Mouse (Mus musculus) ES-Bruce4 (cell line): ENCODE measurements around the gene C2cd4b. TPM values are rescaled to one million over a fixed set of nuclear protein-coding genes. Genes with fewer than 3 reads are reported as not detected.
A peak's percentile ranks its signal among the peaks of the same experiment; 100 is the strongest.

Source experiments
- H3K27ac ChIP-seq: 2 replicates; pipeline ENCODE4 v1.5.1; 2012; ENCODE audit warnings: low read length, inconsistent platforms; ENCODE audit not compliant: insufficient read depth
- H3K27me3 ChIP-seq: 2 replicates; pipeline ENCODE4 v1.6.1; 2012; ENCODE audit warnings: mild to moderate bottlenecking, low read length, inconsistent platforms; ENCODE audit not compliant: control insufficient read depth, poor library complexity, insufficient read depth, severe bottlenecking
- H3K36me3 ChIP-seq: 2 replicates; pipeline ENCODE4 v1.6.1; 2012; ENCODE audit warnings: inconsistent platforms, mild to moderate bottlenecking, low read length, moderate library complexity; ENCODE audit not compliant: control insufficient read depth, poor library complexity, insufficient read depth, severe bottlenecking
- H3K4me1 ChIP-seq: one replicate; pipeline ENCODE4 v1.8.1; 2011; ENCODE audit warnings: low read length; ENCODE audit not compliant: control insufficient read depth, insufficient read depth
- H3K4me3 ChIP-seq: 2 replicates; pipeline ENCODE4 v1.5.1; 2011; ENCODE audit warnings: low read depth, mild to moderate bottlenecking, low read length
- H3K9ac ChIP-seq: 2 replicates; pipeline ENCODE4 v1.6.1; 2012; ENCODE audit warnings: low read depth, mild to moderate bottlenecking, inconsistent platforms; ENCODE audit not compliant: poor library complexity, severe bottlenecking
- H3K9me3 ChIP-seq: replicated peaks from 2 replicates; pipeline ENCODE4 v1.6.1; 2012; ENCODE audit warnings: mild to moderate bottlenecking, low read length, inconsistent platforms; ENCODE audit not compliant: control insufficient read depth, poor library complexity, insufficient read depth, severe bottlenecking
- CTCF ChIP-seq: IDR thresholded peaks from one replicate; pipeline ENCODE4 v1.8.1; 2011; ENCODE audit warnings: low read depth, low read length
- EP300 ChIP-seq: IDR thresholded peaks from 2 replicates; pipeline ENCODE4 v1.6.1; 2011; ENCODE audit warnings: low read depth, low read length; ENCODE audit not compliant: insufficient read depth
- POLR2A ChIP-seq: IDR thresholded peaks from one replicate; pipeline ENCODE4 v1.8.1; 2011; ENCODE audit warnings: low read length; ENCODE audit not compliant: insufficient read depth
- polyA plus RNA-seq: library from polyadenylated mRNA; stranded (reverse); fragments of >200 nt; gene quantifications from 2 replicates; pipeline ENCODE4 v1.2.4, GENCODE M21; 2011; ENCODE audit warnings: low read depth; ENCODE audit not compliant: missing spikeins, insufficient read depth, insufficient read length

The C2cd4b gene
- polyA plus RNA-seq, 1 experiment: not detected

DNA sequence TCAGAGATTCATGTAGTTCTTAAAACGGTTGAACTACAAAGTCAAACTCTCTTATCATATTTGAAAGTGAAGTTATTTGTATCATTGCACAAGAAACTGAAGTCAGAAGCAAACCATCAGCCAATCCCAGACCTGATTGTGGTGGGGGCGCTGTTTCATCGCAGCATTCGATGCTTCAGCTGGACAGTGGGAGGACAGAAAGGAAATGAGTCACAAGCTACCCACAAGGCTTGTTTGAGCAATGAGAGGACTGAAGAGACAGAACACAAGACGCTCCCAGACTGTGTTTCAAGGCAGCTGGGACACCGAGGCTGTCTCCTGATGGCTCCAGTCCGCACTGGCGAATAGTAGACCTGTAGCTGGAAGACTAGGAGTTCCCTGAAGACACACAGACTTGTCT lies 36.9 kb upstream of the C2cd4b start:
- H3K4me3 ChIP-seq: no peak overlapping the region
- no peaks in the 10 kb centered on the region for H3K4me1 ChIP-seq
- H3K27me3 ChIP-seq: no peaks in the 10 kb centered on the region; the same call in 1 of the 2 replicates
- H3K27ac ChIP-seq: no peak overlapping the region
- no peak overlapping the region for H3K9ac ChIP-seq
- no peaks in the 10 kb centered on the region for H3K36me3 ChIP-seq
- TF ChIP-seq POLR2A: no peak
- TF ChIP-seq CTCF: no peak
- TF ChIP-seq EP300: no peak
- no peaks in the 10 kb centered on the region for H3K9me3 ChIP-seq

DNA sequence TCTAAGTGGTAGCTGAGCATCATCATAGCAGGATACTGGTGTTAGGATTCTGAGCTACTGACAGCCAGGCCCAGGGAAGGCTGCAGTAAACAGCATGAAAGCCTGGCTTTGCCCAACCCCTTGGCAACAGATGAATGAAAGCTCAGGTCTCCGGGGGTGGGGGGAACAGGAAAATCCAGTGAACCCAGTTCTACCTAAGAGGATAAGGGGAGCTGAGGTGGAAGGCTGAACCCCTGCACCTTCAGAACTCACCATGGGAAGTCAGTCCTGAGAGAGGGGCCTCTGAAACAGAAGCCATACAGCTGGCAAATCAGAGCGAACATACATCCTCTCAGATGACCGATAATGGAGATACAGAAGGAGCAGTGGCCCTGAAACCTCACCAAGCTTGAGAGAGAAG lies 34.0 kb upstream of the C2cd4b start:
- no peak overlapping the region for H3K4me3 ChIP-seq
- no peaks in the 10 kb centered on the region; the same call in 1 of the 2 replicates for H3K27me3 ChIP-seq
- H3K9ac ChIP-seq: no peak overlapping the region
- no peaks in the 10 kb centered on the region for H3K36me3 ChIP-seq
- no peaks in the 10 kb centered on the region for H3K4me1 ChIP-seq
- TF ChIP-seq CTCF (no peak), EP300 (no peak), POLR2A (no peak)
- H3K27ac ChIP-seq: no peak overlapping the region
- H3K9me3 ChIP-seq: no peaks in the 10 kb centered on the region

DNA sequence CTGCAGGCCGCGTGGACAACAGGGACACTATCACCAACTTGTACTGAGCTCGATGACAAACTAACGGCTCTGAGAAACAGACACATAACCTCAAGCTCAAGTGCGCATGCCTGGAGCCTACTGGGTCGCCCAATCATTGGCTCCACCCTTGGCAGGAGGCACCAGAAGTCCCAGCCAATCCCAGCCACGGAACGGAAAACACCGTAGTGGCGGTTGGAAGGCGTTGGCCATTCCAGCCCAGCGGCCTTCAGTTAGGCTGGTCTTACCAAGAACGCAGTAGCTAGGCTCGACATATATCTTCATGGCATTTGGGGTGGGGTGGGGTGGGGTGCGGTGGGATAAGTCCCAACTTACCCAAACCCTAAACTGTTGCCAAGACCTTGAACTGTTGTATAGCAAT lies 25.5 kb upstream of the C2cd4b start:
- Histone ChIP-seq H3K27ac (no peak overlapping the region), H3K4me1 (no peaks in the 10 kb centered on the region), H3K27me3 (no peaks in the 10 kb centered on the region), H3K4me3 (no peak overlapping the region), H3K36me3 (no peaks in the 10 kb centered on the region), H3K9me3 (no peaks in the 10 kb centered on the region), H3K9ac (no peak overlapping the region)
- TF ChIP-seq POLR2A (no peak), EP300 (no peak), CTCF (no peak)

GRCm38 (mm10) chr9:67735426-67735825 lies 23.8 kb upstream of the C2cd4b start:
- Histone ChIP-seq H3K9ac (no peak overlapping the region), H3K27ac (no peak overlapping the region), H3K9me3 (no peaks in the 10 kb centered on the region), H3K36me3 (no peaks in the 10 kb centered on the region), H3K4me1 (no peaks in the 10 kb centered on the region), H3K27me3 (no peaks in the 10 kb centered on the region), H3K4me3 (no peak overlapping the region)
- TF ChIP-seq CTCF (peak; percentile 83), EP300 (no peak)

DNA sequence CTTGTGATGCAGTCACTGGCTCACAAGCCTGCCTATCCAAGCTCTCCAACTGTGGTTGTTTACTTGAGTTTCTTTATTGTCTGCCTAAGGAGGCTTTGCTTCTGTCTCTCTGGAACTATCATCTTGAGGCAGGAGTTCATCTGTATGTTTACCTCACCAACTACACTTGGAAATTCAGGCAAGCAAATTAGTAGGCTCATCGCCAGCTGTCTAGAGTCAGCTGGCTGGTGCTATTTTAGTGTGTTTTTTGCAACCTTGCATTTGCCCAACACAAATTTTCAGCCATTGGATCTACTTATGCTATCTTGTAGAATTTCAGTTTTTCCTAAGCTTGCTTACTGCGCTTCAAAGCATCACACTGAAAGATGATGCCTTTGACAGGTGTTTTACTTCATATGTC lies 18.0 kb upstream of the C2cd4b start:
- no peak overlapping the region for H3K9ac ChIP-seq
- H3K27ac ChIP-seq: no peak overlapping the region
- no peaks in the 10 kb centered on the region for H3K9me3 ChIP-seq
- no peaks in the 10 kb centered on the region for H3K27me3 ChIP-seq
- no peak overlapping the region for H3K4me3 ChIP-seq
- no peaks in the 10 kb centered on the region for H3K4me1 ChIP-seq
- TF ChIP-seq POLR2A (no peak), EP300 (no peak), CTCF (no peak)
- H3K36me3 ChIP-seq: no peaks in the 10 kb centered on the region

- H3K9me3 ChIP-seq: no peaks in the 10 kb centered on the region
- no peak overlapping the region for H3K9ac ChIP-seq
- H3K27ac ChIP-seq: no peak overlapping the region
- no peaks in the 10 kb centered on the region for H3K36me3 ChIP-seq
- TF ChIP-seq EP300 (no peak), CTCF (no peak), POLR2A (no peak)
- no peak overlapping the region for H3K4me3 ChIP-seq
- H3K27me3 ChIP-seq: no peaks in the 10 kb centered on the region
- no peaks in the 10 kb centered on the region for H3K4me1 ChIP-seq
Measured at GRCm38 (mm10) chr9:67753411-67754182, 5.6 kb upstream of the C2cd4b start.
